Mouse (Mus musculus): ENCODE data around the gene Rpl23a. TPM values are rescaled to one million over a fixed set of nuclear protein-coding genes. Genes with fewer than 3 reads are reported as not detected.

The Rpl23a gene
- polyA plus RNA-seq, 1 experiment from 2014 or later: 711 TPM

DNA sequence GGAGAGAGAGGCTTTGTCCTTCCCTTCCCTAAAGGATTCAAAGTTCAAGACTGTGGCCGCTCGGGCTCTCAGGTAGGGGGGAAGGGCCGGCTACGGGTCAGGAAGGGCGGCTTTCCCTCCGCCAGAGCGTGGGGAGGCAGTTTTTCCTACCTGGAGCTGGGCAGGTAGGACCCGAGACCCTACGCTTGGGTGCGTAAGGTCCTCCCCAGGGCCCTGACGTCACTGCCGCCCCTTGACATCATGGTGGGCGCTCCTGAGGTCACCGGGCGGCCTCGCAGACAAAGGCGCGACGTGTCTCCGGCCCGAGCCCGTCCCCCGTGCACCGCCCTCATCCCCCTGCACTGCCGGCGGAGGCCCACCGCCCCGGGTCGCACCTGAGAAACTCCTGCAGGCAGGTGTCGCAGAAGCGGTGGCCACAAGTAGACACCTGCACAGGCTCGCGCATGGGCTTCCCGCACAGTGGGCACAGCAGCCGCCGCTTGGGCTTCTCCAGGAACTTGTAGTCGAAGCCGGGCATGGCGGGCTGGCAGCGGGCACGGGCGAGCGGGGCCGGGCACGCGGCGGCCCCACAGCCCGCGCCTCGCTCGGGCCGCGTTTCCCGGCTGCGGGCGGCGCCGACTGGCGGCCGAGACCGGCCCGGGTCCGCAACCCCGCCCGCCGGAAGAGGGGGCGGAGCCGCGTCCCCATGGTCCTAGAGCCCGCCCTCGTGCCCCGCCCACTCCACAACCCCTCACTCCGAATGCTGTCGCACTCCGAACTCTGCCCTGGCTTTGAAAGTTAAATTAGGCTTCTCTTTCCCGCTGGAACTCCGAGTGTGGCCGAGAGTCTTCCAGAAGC, 18.2 kb downstream of the Rpl23a start, which contains the start of gene Traf4:
Gene Traf4 (minus strand): TSS at position 666 of the 837 bp plus-strand sequence.
- H3K4me1 ChIP-seq (ENCODE audit: control insufficient read depth, insufficient read depth, low read length): peaks cover 32% of the 10 kb centered on the region
- no peaks in the 10 kb centered on the region for H3K27me3 ChIP-seq (ENCODE audit: control insufficient read depth, insufficient read depth, low read length)
- H3K4me3 ChIP-seq (ENCODE audit: low read length): peak within 1 kb of the TSS; percentile 87
- WGBS: under 1% methylated on average over 76 of the region's 78 CpGs
- H3K36me3 ChIP-seq (ENCODE audit: control insufficient read depth, insufficient read depth): peaks cover 9% of the 10 kb centered on the region
- peak; percentile 86 for ATAC-seq (replicated peaks; ENCODE audit: extremely low read depth, insufficient read depth, low FRiP score)
- H3K9ac ChIP-seq (ENCODE audit: low read length): peak within 1 kb of the TSS; percentile 95
- peak within 1 kb of the TSS; percentile 93 for H3K27ac ChIP-seq (ENCODE audit: low read length)
- no peaks in the 10 kb centered on the region for H3K9me3 ChIP-seq (replicated peaks; ENCODE audit: control insufficient read depth, low read length)
- H3K4me2 ChIP-seq (ENCODE audit: low read depth, low read length): peak within 1 kb of the TSS; percentile 92

DNA sequence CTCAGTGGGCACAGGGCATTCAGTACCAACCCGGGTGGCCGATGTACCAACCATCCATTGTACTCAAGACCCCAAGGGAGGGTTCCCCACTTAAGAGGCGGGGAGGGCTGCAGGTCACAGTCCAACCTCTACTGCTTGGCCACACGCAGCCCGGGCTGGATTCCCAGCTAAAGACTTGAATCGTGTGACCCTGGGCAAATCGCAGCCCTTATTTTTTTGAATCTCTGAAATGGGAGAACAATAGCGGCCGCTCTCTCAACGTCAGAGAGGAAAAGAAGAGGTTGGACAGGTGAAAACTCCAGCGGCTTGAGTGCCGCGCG, 18.8 kb downstream of the Rpl23a start:
- Histone ChIP-seq H3K9me3 (replicated peaks; ENCODE audit: control insufficient read depth, low read length) (no peaks in the 10 kb centered on the region), H3K4me2 (ENCODE audit: low read depth, low read length) (peak overlapping the region; percentile 92), H3K27me3 (ENCODE audit: control insufficient read depth, insufficient read depth, low read length) (no peaks in the 10 kb centered on the region), H3K4me1 (ENCODE audit: control insufficient read depth, insufficient read depth, low read length) (peaks cover 32% of the 10 kb centered on the region), H3K36me3 (ENCODE audit: control insufficient read depth, insufficient read depth) (peaks cover 14% of the 10 kb centered on the region), H3K4me3 (ENCODE audit: low read length) (peak overlapping the region; percentile 87), H3K27ac (ENCODE audit: low read length) (peak overlapping the region; percentile 89), H3K9ac (ENCODE audit: low read length) (peak overlapping the region; percentile 95)
- under 1% methylated on average over 14 of the region's 14 CpGs for WGBS
- no peak for ATAC-seq (replicated peaks; ENCODE audit: extremely low read depth, insufficient read depth, low FRiP score)

DNA sequence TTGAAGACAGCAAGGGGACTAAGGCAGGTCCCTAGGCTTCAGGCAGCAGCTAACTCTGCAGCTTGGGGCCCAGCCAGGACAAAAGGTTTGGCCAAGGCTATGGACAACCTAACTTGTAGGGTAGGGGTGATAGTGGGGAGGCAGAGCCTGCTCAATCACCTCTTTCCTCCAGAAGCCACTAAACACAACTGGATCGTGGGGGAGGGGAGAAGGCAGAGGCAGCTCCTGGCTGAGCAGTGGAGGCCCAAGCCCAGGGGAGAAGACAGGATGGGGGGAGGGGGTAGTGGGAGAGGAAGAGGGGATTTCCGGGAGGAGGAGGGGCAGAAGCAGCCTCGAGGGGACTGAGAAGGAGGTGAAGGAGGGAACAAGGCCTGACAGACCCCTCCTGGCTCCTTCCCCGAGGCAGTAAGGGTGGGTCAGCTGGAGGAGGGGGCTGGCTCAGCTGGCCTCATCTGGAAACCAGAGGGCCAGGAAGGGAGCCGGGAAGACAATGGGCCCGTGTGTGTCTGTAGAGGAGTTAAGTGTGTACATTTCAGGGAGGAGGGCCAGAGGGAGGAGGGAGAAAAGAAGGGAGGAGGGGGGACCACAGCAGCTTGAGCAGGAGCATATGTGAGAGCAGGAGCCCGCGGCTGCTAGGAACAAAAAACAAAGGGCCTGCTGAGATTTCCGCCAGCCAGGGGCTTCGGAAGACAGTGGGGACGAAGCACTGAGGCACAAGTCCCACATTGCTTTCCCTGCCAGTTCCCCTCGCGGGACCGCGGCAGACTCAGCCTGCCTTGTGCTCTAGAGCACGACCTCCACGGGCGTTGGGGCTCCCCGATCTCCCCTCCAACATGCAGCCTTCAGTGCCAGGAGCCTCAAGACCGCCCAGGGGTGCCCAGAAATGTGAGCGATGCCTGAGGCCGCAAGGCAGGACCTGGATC, 19.4 kb downstream of the Rpl23a start:
- under 1% methylated on average over 21 of the region's 22 CpGs for WGBS

DNA sequence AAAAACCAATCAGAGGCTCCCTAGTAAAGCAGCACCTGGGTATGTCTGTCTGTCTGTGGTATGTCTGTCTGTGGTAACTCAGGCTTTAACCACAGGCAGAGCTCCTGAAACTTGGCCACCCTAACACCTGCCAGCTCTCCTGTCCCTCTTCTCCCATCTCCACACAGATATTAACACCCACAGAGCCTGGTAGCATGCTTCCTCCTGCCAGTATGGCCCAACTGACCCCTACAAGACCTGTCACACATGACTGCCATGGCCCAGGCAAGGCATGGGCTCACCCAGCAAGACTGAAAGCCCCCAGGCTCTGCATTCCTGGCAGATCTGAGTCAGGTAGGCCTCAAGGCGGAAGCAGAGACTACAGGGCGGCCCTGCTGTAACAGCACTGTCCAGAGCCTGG, 20.3 kb downstream of the Rpl23a start:
- Histone ChIP-seq H3K27me3 (ENCODE audit: control insufficient read depth, insufficient read depth, low read length) (no peaks in the 10 kb centered on the region), H3K9ac (ENCODE audit: low read length) (peak overlapping the region; percentile 95), H3K4me3 (ENCODE audit: low read length) (peak overlapping the region; percentile 87), H3K27ac (ENCODE audit: low read length) (peak overlapping the region; percentile 89), H3K36me3 (ENCODE audit: control insufficient read depth, insufficient read depth) (peaks cover 27% of the 10 kb centered on the region), H3K4me1 (ENCODE audit: control insufficient read depth, insufficient read depth, low read length) (peaks cover 36% of the 10 kb centered on the region), H3K9me3 (replicated peaks; ENCODE audit: control insufficient read depth, low read length) (no peaks in the 10 kb centered on the region), H3K4me2 (ENCODE audit: low read depth, low read length) (peak overlapping the region; percentile 92)
- no peak for ATAC-seq (replicated peaks; ENCODE audit: extremely low read depth, insufficient read depth, low FRiP score)
- 74% methylated on average over 2 of the region's 2 CpGs for WGBS

More for the DNA sequence above, 19.4 kb downstream of the Rpl23a start:
- H3K9me3 ChIP-seq (replicated peaks; ENCODE audit: control insufficient read depth, low read length): no peaks in the 10 kb centered on the region
- H3K4me3 ChIP-seq (ENCODE audit: low read length): peak overlapping the region; percentile 87
- H3K36me3 ChIP-seq (ENCODE audit: control insufficient read depth, insufficient read depth): peaks cover 18% of the 10 kb centered on the region
- H3K9ac ChIP-seq (ENCODE audit: low read length): peak overlapping the region; percentile 95
- peak overlapping the region; percentile 89 for H3K27ac ChIP-seq (ENCODE audit: low read length)
- ATAC-seq (replicated peaks; ENCODE audit: extremely low read depth, insufficient read depth, low FRiP score): peak; percentile 57
- no peaks in the 10 kb centered on the region for H3K27me3 ChIP-seq (ENCODE audit: control insufficient read depth, insufficient read depth, low read length)
- peaks cover 36% of the 10 kb centered on the region for H3K4me1 ChIP-seq (ENCODE audit: control insufficient read depth, insufficient read depth, low read length)
- peak overlapping the region; percentile 92 for H3K4me2 ChIP-seq (ENCODE audit: low read depth, low read length)

DNA sequence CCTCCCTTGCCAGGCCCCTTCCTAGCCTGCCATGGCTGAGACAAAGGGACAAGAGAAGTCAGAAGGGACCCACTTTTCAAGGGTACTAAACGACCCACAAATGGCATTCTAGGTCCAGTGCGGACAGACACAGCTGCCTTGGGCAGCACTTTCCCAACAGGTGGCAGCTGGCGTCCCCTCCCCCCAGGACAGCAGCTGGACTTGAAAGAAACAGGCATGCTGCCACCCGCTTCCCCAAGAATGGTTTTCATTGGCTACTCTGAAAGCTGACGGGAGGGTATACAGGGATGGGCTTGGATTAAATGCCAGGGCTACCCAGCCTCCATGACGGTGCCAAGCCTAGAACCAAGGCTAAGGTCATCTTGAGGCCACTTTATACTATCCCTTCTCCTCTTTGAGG, 20.9 kb downstream of the Rpl23a start:
- 63% methylated on average over 6 of the region's 6 CpGs for WGBS
- peak overlapping the region; percentile 92 for H3K4me2 ChIP-seq (ENCODE audit: low read depth, low read length)
- H3K9me3 ChIP-seq (replicated peaks; ENCODE audit: control insufficient read depth, low read length): no peaks in the 10 kb centered on the region
- H3K4me3 ChIP-seq (ENCODE audit: low read length): no peak overlapping the region; the same call in 1 of the 2 replicates
- peaks cover 36% of the 10 kb centered on the region for H3K4me1 ChIP-seq (ENCODE audit: control insufficient read depth, insufficient read depth, low read length)
- peak overlapping the region; percentile 14 for H3K9ac ChIP-seq (ENCODE audit: low read length)
- no peak for ATAC-seq (replicated peaks; ENCODE audit: extremely low read depth, insufficient read depth, low FRiP score)
- no peaks in the 10 kb centered on the region for H3K27me3 ChIP-seq (ENCODE audit: control insufficient read depth, insufficient read depth, low read length)
- peaks cover 31% of the 10 kb centered on the region for H3K36me3 ChIP-seq (ENCODE audit: control insufficient read depth, insufficient read depth)
- no peak overlapping the region; the same call in 1 of the 2 replicates for H3K27ac ChIP-seq (ENCODE audit: low read length)

DNA sequence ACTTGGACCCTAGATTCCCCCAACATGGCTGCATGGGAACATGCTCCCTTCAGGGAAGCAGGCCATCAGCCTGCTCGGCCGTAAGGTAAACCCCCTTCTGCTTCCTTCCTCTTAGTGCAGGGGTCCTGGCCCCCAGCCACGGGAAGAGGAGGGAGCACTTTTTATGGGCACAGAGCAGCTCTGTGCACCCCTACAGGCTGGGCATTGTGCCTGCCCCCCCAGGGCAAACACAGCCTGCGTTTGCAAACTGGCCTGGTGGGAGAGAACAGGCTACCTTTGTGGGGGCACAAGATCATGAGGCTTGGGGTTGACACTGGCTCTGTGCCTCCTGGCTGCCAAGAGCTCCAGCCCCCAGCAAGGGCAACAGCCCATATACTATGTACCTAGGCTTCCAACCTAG, 21.4 kb downstream of the Rpl23a start:
- peaks cover 33% of the 10 kb centered on the region for H3K36me3 ChIP-seq (ENCODE audit: control insufficient read depth, insufficient read depth)
- WGBS: 58% methylated on average over 4 of the region's 4 CpGs
- H3K9me3 ChIP-seq (replicated peaks; ENCODE audit: control insufficient read depth, low read length): no peaks in the 10 kb centered on the region
- H3K9ac ChIP-seq (ENCODE audit: low read length): peak overlapping the region; percentile 14; the same call in 1 of the 2 replicates
- H3K27ac ChIP-seq (ENCODE audit: low read length): no peak overlapping the region
- 0 out of 2 replicates have a peak overlapping the region, but pooled peaks have one; percentile 92 for H3K4me2 ChIP-seq (ENCODE audit: low read depth, low read length)
- peaks cover 36% of the 10 kb centered on the region for H3K4me1 ChIP-seq (ENCODE audit: control insufficient read depth, insufficient read depth, low read length)
- ATAC-seq (replicated peaks; ENCODE audit: extremely low read depth, insufficient read depth, low FRiP score): no peak
- no peaks in the 10 kb centered on the region for H3K27me3 ChIP-seq (ENCODE audit: control insufficient read depth, insufficient read depth, low read length)
- no peak overlapping the region for H3K4me3 ChIP-seq (ENCODE audit: low read length)

DNA sequence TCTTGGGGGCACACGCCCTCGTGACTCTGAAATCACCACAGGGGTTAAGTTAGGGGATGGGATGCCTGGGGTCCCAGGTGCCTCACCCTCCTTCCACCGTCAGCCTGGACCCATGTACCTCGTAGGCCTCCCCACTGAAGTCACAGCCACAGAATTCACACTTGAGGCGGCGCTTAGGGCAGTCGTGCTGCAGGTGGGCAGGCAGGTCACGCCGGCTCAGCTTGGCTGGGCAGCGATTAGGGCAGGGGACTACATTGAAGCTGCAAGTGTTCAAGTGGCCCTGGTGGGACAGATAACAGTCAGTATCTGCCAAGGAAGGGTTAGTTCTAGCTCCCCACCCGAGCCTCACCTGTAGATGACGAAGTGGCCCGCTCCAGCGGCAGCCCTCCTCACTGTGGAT, 22.2 kb downstream of the Rpl23a start:
- Histone ChIP-seq H3K36me3 (ENCODE audit: control insufficient read depth, insufficient read depth) (peaks cover 35% of the 10 kb centered on the region), H3K27ac (ENCODE audit: low read length) (no peak overlapping the region), H3K4me1 (ENCODE audit: control insufficient read depth, insufficient read depth, low read length) (peaks cover 32% of the 10 kb centered on the region), H3K4me3 (ENCODE audit: low read length) (no peak overlapping the region), H3K9me3 (replicated peaks; ENCODE audit: control insufficient read depth, low read length) (no peaks in the 10 kb centered on the region), H3K27me3 (ENCODE audit: control insufficient read depth, insufficient read depth, low read length) (no peaks in the 10 kb centered on the region), H3K4me2 (ENCODE audit: low read depth, low read length) (no peak overlapping the region), H3K9ac (ENCODE audit: low read length) (no peak overlapping the region)
- 87% methylated on average over 14 of the region's 14 CpGs for WGBS
- no peak for ATAC-seq (replicated peaks; ENCODE audit: extremely low read depth, insufficient read depth, low FRiP score)

DNA sequence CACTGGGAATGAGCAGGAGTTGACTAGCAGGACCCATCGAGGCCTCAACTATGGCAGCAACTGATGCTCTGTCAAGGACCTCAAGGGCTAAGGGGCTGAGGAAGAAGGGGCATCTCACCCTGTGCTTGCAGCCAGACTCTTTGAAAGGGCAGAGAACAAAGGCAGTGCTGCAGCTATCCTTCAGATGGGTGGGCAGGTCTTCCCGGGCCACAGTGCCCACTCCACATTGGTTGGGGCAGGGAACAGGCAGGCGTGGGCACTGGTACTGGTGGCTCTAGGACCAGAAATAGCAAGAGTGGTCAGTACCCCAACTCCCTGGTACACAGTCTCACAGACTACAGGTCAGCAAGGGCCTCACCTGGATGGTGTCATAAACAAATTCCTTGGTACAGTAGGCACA, 22.7 kb downstream of the Rpl23a start:
- Histone ChIP-seq H3K4me1 (ENCODE audit: control insufficient read depth, insufficient read depth, low read length) (peaks cover 27% of the 10 kb centered on the region), H3K4me2 (ENCODE audit: low read depth, low read length) (no peak overlapping the region), H3K27me3 (ENCODE audit: control insufficient read depth, insufficient read depth, low read length) (no peaks in the 10 kb centered on the region), H3K9me3 (replicated peaks; ENCODE audit: control insufficient read depth, low read length) (no peaks in the 10 kb centered on the region), H3K9ac (ENCODE audit: low read length) (no peak overlapping the region), H3K27ac (ENCODE audit: low read length) (no peak overlapping the region), H3K36me3 (ENCODE audit: control insufficient read depth, insufficient read depth) (peaks cover 38% of the 10 kb centered on the region), H3K4me3 (ENCODE audit: low read length) (no peak overlapping the region)
- WGBS: 90% methylated on average over 3 of the region's 3 CpGs
- ATAC-seq (replicated peaks; ENCODE audit: extremely low read depth, insufficient read depth, low FRiP score): no peak

All from heart, embryonic 16.5 days (tissue).